Mouse (Mus musculus) small intestine, adult 2 months (tissue): Measurements from ENCODE around the gene Serinc3.

Experiments used
- CTCF ChIP-seq: fragments of 200-500 bp; IDR thresholded peaks from 2 replicates; pipeline ENCODE4 v1.5.1; 2012; ENCODE audit warnings: low read depth, mild to moderate bottlenecking, control low read depth, inconsistent platforms, low read length, moderate library complexity, mixed read lengths; ENCODE audit not compliant: insufficient replicate concordance, insufficient read length; ENCODE audit errors: extremely low read depth
- POLR2A ChIP-seq: fragments of 200-500 bp; IDR thresholded peaks from 2 replicates; pipeline ENCODE4 v1.6.1; 2012; ENCODE audit warnings: low read depth, mild to moderate bottlenecking, control low read depth, inconsistent platforms, low read length, moderate library complexity

DNA sequence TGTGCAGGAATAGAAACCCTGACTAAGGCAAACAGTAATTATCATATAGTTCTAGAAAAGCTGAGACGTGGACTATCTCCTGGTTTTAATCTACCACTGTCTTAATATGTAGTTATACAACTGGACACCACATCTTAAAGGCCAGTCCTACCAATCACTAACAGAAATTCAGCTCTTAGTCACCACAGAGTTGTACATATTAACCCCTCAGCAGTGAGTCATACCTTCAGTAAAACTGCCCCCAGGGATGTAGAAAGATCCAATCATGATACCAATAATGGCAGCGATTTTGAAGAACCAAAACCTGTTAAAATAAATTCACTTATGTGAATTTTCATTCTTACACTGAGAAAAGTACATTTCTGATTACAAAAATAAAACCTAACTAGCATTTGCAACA is 10.7 kb downstream of the Serinc3 start:
- no peak for TF ChIP-seq POLR2A
- no peak for TF ChIP-seq CTCF
